Mouse (Mus musculus): ENCODE measurements around the gene Nrip3. TPM values are rescaled to one million over a fixed set of nuclear protein-coding genes. Genes with fewer than 3 reads are reported as not detected.

Nrip3 gene
- polyA plus RNA-seq (2016; fragmentation: Nextera tagmentation; extraction: Ambion mirVana), result 0.24 and 1.3 TPM in 2 replicates

GRCm38 (mm10) chr7:109781470-109782203 is at the start of gene Nrip3:
Nrip3 (minus strand) TSS chr7:109782025.
- peaks cover 67% of the 10 kb centered on the region for H3K27me3 ChIP-seq (ENCODE audit: insufficient read depth, poor library complexity, severe bottlenecking)
- no peaks in the 10 kb centered on the region for H3K36me3 ChIP-seq
- peak; percentile 93 for DNase-seq (ENCODE audit: low spot score)
- peak within 1 kb of the TSS; percentile 37 for H3K27ac ChIP-seq
- peak within 1 kb of the TSS; percentile 66 for H3K4me3 ChIP-seq
- H3K9me3 ChIP-seq, result no peaks in the 10 kb centered on the region
- peaks cover 13% of the 10 kb centered on the region for H3K4me1 ChIP-seq
- 2% methylated on average over 52 of the region's 52 CpGs for WGBS

- 78% methylated on average over 2 of the region's 2 CpGs for WGBS
- Histone ChIP-seq H3K4me3 (no peak overlapping the region), H3K27ac (no peak overlapping the region), H3K27me3 (ENCODE audit: insufficient read depth, poor library complexity, severe bottlenecking) (no peaks in the 10 kb centered on the region), H3K4me1 (0 out of 2 replicates have a peak, but pooled peaks cover 7% of the 10 kb centered on the region), H3K36me3 (no peaks in the 10 kb centered on the region), H3K9me3 (no peaks in the 10 kb centered on the region)
- DNase-seq (ENCODE audit: low spot score), result no peak
Measured at GRCm38 (mm10) chr7:109831376-109831775, 49.6 kb upstream of the Nrip3 start.

- Histone ChIP-seq H3K9me3 (no peaks in the 10 kb centered on the region), H3K4me3 (no peak overlapping the region), H3K27me3 (ENCODE audit: insufficient read depth, poor library complexity, severe bottlenecking) (no peaks in the 10 kb centered on the region), H3K36me3 (no peaks in the 10 kb centered on the region), H3K4me1 (peaks cover 10% of the 10 kb centered on the region), H3K27ac (no peak overlapping the region)
- no peak for DNase-seq (ENCODE audit: low spot score)
- 84% methylated on average over 8 of the region's 8 CpGs for WGBS
Measured at GRCm38 (mm10) chr7:109826911-109827310, 45.1 kb upstream of the Nrip3 start.

GRCm38 (mm10) chr7:109825293-109825692 is 43.5 kb upstream of the Nrip3 start:
- 79% methylated on average over 14 of the region's 14 CpGs for WGBS
- DNase-seq (ENCODE audit: low spot score), result no peak

GRCm38 (mm10) chr7:109818600-109818999 is 36.8 kb upstream of the Nrip3 start:
- no peak overlapping the region for H3K4me3 ChIP-seq
- 0 out of 2 replicates have a peak, but pooled peaks cover 2% of the 10 kb centered on the region for H3K4me1 ChIP-seq
- H3K36me3 ChIP-seq, result no peaks in the 10 kb centered on the region
- 71% methylated on average over 4 of the region's 4 CpGs for WGBS
- H3K27ac ChIP-seq, result no peak overlapping the region
- DNase-seq (ENCODE audit: low spot score), result no peak
- no peaks in the 10 kb centered on the region for H3K9me3 ChIP-seq
- no peaks in the 10 kb centered on the region for H3K27me3 ChIP-seq (ENCODE audit: insufficient read depth, poor library complexity, severe bottlenecking)

More at GRCm38 (mm10) chr7:109825293-109825692, 43.5 kb upstream of the Nrip3 start:
- H3K4me3 ChIP-seq, result no peak overlapping the region
- no peak overlapping the region for H3K27ac ChIP-seq
- no peaks in the 10 kb centered on the region for H3K27me3 ChIP-seq (ENCODE audit: insufficient read depth, poor library complexity, severe bottlenecking)
- H3K9me3 ChIP-seq, result no peaks in the 10 kb centered on the region
- H3K4me1 ChIP-seq, result peaks cover 10% of the 10 kb centered on the region
- H3K36me3 ChIP-seq, result no peaks in the 10 kb centered on the region

- Histone ChIP-seq H3K27me3 (ENCODE audit: insufficient read depth, poor library complexity, severe bottlenecking) (no peaks in the 10 kb centered on the region), H3K4me3 (no peak overlapping the region), H3K4me1 (no peaks in the 10 kb centered on the region), H3K36me3 (no peaks in the 10 kb centered on the region), H3K27ac (no peak overlapping the region), H3K9me3 (no peaks in the 10 kb centered on the region)
- DNase-seq (ENCODE audit: low spot score), result no peak
Measured at GRCm38 (mm10) chr7:109817954-109818353, 36.1 kb upstream of the Nrip3 start.

- Histone ChIP-seq H3K36me3 (no peaks in the 10 kb centered on the region), H3K27me3 (ENCODE audit: insufficient read depth, poor library complexity, severe bottlenecking) (no peaks in the 10 kb centered on the region), H3K4me1 (no peaks in the 10 kb centered on the region), H3K9me3 (no peaks in the 10 kb centered on the region), H3K4me3 (no peak overlapping the region), H3K27ac (no peak overlapping the region)
- WGBS, result 66% methylated on average over 4 of the region's 4 CpGs
- no peak for DNase-seq (ENCODE audit: low spot score)
Measured at GRCm38 (mm10) chr7:109813330-109814140, 31.7 kb upstream of the Nrip3 start.

- no peak overlapping the region for H3K4me3 ChIP-seq
- H3K36me3 ChIP-seq, result no peaks in the 10 kb centered on the region
- H3K4me1 ChIP-seq, result peaks cover 26% of the 10 kb centered on the region
- H3K9me3 ChIP-seq, result no peaks in the 10 kb centered on the region
- no peaks in the 10 kb centered on the region for H3K27me3 ChIP-seq (ENCODE audit: insufficient read depth, poor library complexity, severe bottlenecking)
- H3K27ac ChIP-seq, result peak overlapping the region; percentile 38; the same call in 1 of the 2 replicates
- WGBS, result 68% methylated on average over 8 of the region's 8 CpGs
- DNase-seq (ENCODE audit: low spot score), result no peak
Measured at GRCm38 (mm10) chr7:109807616-109808485, 26.0 kb upstream of the Nrip3 start.

- no peak overlapping the region for H3K27ac ChIP-seq
- WGBS, result 55% methylated on average over 6 of the region's 6 CpGs
Measured at GRCm38 (mm10) chr7:109804843-109805242, 23.0 kb upstream of the Nrip3 start.

GRCm38 (mm10) chr7:109804355-109804754 is 22.5 kb upstream of the Nrip3 start:
- no peak overlapping the region for H3K27ac ChIP-seq
- 94% methylated on average over 6 of the region's 6 CpGs for WGBS
- no peaks in the 10 kb centered on the region for H3K9me3 ChIP-seq
- H3K36me3 ChIP-seq, result no peaks in the 10 kb centered on the region
- no peak for DNase-seq (ENCODE audit: low spot score)
- peaks cover 28% of the 10 kb centered on the region for H3K4me1 ChIP-seq
- H3K27me3 ChIP-seq (ENCODE audit: insufficient read depth, poor library complexity, severe bottlenecking), result no peaks in the 10 kb centered on the region
- no peak overlapping the region for H3K4me3 ChIP-seq

More at GRCm38 (mm10) chr7:109804843-109805242, 23.0 kb upstream of the Nrip3 start:
- peaks cover 28% of the 10 kb centered on the region for H3K4me1 ChIP-seq
- H3K27me3 ChIP-seq (ENCODE audit: insufficient read depth, poor library complexity, severe bottlenecking), result no peaks in the 10 kb centered on the region
- no peak overlapping the region for H3K4me3 ChIP-seq
- H3K9me3 ChIP-seq, result no peaks in the 10 kb centered on the region
- H3K36me3 ChIP-seq, result no peaks in the 10 kb centered on the region
- DNase-seq (ENCODE audit: low spot score), result no peak

- Histone ChIP-seq H3K36me3 (no peaks in the 10 kb centered on the region), H3K4me3 (no peak overlapping the region), H3K4me1 (peaks cover 28% of the 10 kb centered on the region), H3K9me3 (no peaks in the 10 kb centered on the region), H3K27me3 (ENCODE audit: insufficient read depth, poor library complexity, severe bottlenecking) (no peaks in the 10 kb centered on the region), H3K27ac (no peak overlapping the region)
- 39% methylated on average over 1 of the region's 1 CpGs for WGBS
- DNase-seq (ENCODE audit: low spot score), result no peak
Measured at GRCm38 (mm10) chr7:109803516-109803915, 21.7 kb upstream of the Nrip3 start.

- no peak for DNase-seq (ENCODE audit: low spot score)
- Histone ChIP-seq H3K36me3 (no peaks in the 10 kb centered on the region), H3K27ac (no peak overlapping the region), H3K27me3 (ENCODE audit: insufficient read depth, poor library complexity, severe bottlenecking) (no peaks in the 10 kb centered on the region), H3K4me1 (peaks cover 21% of the 10 kb centered on the region), H3K9me3 (no peaks in the 10 kb centered on the region), H3K4me3 (no peak overlapping the region)
- WGBS, result 82% methylated on average over 4 of the region's 4 CpGs
Measured at GRCm38 (mm10) chr7:109800626-109801025, 18.8 kb upstream of the Nrip3 start.

Data from heart, embryonic 10.5 days (tissue).